Mouse (Mus musculus): ENCODE measurements around the gene Ndnf.

Ndnf gene

GRCm38 (mm10) chr6:65671451-65671850 is at the start of gene Ndnf:
TSS of gene Ndnf (plus strand) at chr6:65671590.
- in situ Hi-C loops (cut with MboI, MseI) = no loop called here

- in situ Hi-C loops (cut with MboI, MseI) = no loop called here
Observed at GRCm38 (mm10) chr6:65623016-65623715, 48.2 kb upstream of the Ndnf start.

- in situ Hi-C loops (cut with MboI, MseI) = no loop called here
Observed at GRCm38 (mm10) chr6:65630578-65630977, 40.8 kb upstream of the Ndnf start.

- in situ Hi-C loops (cut with MboI, MseI) = no loop called here
Observed at GRCm38 (mm10) chr6:65632184-65632583, 39.2 kb upstream of the Ndnf start.

GRCm38 (mm10) chr6:65642431-65642830 is 29.0 kb upstream of the Ndnf start:
- in situ Hi-C loops (cut with MboI, MseI) = no loop called here

GRCm38 (mm10) chr6:65644110-65644509 is 27.3 kb upstream of the Ndnf start:
- in situ Hi-C loops (cut with MboI, MseI) = no loop called here

- in situ Hi-C loops (cut with MboI, MseI) = no loop called here
Observed at GRCm38 (mm10) chr6:65646408-65646807, 25.0 kb upstream of the Ndnf start.

- in situ Hi-C loops (cut with MboI, MseI) = no loop called here
Observed at GRCm38 (mm10) chr6:65647731-65648130, 23.7 kb upstream of the Ndnf start.

- in situ Hi-C loops (cut with MboI, MseI) = no loop called here
Observed at GRCm38 (mm10) chr6:65651376-65651775, 20.0 kb upstream of the Ndnf start.

GRCm38 (mm10) chr6:65661272-65661671 is 10.1 kb upstream of the Ndnf start:
- in situ Hi-C loops (cut with MboI, MseI) = no loop called here

GRCm38 (mm10) chr6:65662050-65662449 is 9.3 kb upstream of the Ndnf start:
- in situ Hi-C loops (cut with MboI, MseI) = no loop called here

GRCm38 (mm10) chr6:65663990-65664389 is 7.4 kb upstream of the Ndnf start:
- in situ Hi-C loops (cut with MboI, MseI) = no loop called here

- in situ Hi-C loops (cut with MboI, MseI) = no loop called here
Observed at GRCm38 (mm10) chr6:65666295-65666694, 5.1 kb upstream of the Ndnf start.

GRCm38 (mm10) chr6:65669971-65670370 is 1.4 kb upstream of the Ndnf start:
- in situ Hi-C loops (cut with MboI, MseI) = no loop called here

- in situ Hi-C loops (cut with MboI, MseI) = no loop called here
Observed at GRCm38 (mm10) chr6:65670981-65671411, 394 bp upstream of the Ndnf start.

GRCm38 (mm10) chr6:65672131-65673031 is 991 bp downstream of the Ndnf start:
- in situ Hi-C loops (cut with MboI, MseI) = no loop called here

- in situ Hi-C loops (cut with MboI, MseI) = no loop called here
Observed at GRCm38 (mm10) chr6:65693938-65694337, 22.5 kb downstream of the Ndnf start.

- in situ Hi-C loops (cut with MboI, MseI) = no loop called here
Observed at GRCm38 (mm10) chr6:65720676-65721075, 49.3 kb downstream of the Ndnf start.

- in situ Hi-C loops (cut with MboI, MseI) = no loop called here
Observed at GRCm38 (mm10) chr6:65725677-65726076, 54.3 kb downstream of the Ndnf start.

- in situ Hi-C loops (cut with MboI, MseI) = no loop called here
Observed at GRCm38 (mm10) chr6:65728261-65728660, 56.9 kb downstream of the Ndnf start.

- in situ Hi-C loops (cut with MboI, MseI) = no loop called here
Observed at GRCm38 (mm10) chr6:65739442-65739841, 68.1 kb downstream of the Ndnf start.

GRCm38 (mm10) chr6:65743144-65743870 is 71.9 kb downstream of the Ndnf start:
- in situ Hi-C loops (cut with MboI, MseI) = no loop called here

All from T-helper 2 cell (primary cell).